Mouse (Mus musculus): Measurements from ENCODE around the gene Gsdmc4.

DNA sequence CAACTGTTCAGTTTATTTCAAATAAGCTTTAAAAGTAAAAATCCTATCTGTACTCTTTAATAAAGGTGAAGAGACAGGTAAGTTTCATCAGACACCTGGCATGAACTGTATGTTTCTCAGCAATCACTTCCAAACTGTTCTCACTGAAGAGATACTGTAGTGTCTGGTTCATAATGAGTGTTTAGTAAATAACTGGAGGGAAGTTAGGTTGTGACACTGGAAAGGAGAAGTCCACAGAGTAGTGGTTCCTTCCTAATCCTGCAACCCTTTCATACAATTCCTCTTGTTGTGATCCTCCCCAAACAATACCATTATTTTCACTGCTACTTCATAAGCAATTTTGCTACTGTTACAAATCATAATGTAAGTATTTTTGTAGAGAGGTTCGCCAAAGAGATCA, 20.6 kb upstream of the Gsdmc4 start:
- TF ChIP-seq CTCF (IDR thresholded peaks at IDR 0.05; ENCODE audit: borderline replicate concordance, insufficient read depth, low read depth, low read length): no peak
- TF ChIP-seq POLR2A (IDR thresholded peaks at IDR 0.05; ENCODE audit: borderline replicate concordance, insufficient read depth, low read length): no peak

Data from cerebellum, adult 2 months (tissue).